Mouse (Mus musculus): ENCODE results near the gene Hsf2bp.

The Hsf2bp gene

GRCm38 (mm10) chr17:31941616-31942015 is 94.5 kb downstream of the Hsf2bp start:
- no peak for DNase-seq (ENCODE audit: extremely low read depth, insufficient read length, low spot score)

- DNase-seq (ENCODE audit: extremely low read depth, insufficient read length, low spot score), result no peak
These were observed 95.5 kb downstream of the Hsf2bp start for GRCm38 (mm10) chr17:31940607-31941006.

DNA sequence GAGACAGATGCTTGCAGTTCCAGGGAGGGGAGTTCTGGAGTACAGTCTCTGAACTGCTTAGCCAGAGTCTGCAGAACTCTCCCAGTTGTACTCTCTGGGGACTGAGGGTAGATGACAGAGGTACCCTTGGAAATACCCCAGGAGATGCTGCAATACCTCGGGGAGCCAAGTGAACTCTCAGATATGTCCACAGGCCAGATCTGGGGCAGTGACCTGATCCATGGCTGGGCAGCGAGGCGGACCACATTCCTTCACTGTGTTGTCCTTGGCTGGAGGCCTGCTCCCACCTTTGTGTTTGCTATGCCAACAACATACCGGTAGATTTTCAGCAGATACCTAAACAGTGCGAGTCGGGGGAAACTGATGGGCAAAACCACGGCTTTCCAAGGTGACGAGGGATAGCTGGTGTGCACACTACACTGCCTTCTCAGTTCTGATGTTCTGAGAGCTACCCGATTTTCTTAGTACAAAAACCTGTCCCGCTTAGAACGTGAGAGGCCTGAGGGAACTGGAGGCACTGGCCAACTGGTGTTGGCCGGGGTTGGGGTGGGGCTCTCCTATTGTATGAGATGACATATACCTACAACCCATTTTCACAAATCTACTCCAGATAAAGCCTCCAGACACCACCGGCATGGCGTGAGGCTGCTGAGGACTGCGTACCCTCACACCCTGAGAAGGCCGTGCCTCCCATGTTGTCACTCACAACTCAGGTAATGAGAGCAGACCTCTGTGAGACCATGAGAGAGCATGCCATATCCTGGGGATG is 96.7 kb downstream of the Hsf2bp start:
- peak; percentile 41 for DNase-seq (ENCODE audit: extremely low read depth, insufficient read length, low spot score)

DNA sequence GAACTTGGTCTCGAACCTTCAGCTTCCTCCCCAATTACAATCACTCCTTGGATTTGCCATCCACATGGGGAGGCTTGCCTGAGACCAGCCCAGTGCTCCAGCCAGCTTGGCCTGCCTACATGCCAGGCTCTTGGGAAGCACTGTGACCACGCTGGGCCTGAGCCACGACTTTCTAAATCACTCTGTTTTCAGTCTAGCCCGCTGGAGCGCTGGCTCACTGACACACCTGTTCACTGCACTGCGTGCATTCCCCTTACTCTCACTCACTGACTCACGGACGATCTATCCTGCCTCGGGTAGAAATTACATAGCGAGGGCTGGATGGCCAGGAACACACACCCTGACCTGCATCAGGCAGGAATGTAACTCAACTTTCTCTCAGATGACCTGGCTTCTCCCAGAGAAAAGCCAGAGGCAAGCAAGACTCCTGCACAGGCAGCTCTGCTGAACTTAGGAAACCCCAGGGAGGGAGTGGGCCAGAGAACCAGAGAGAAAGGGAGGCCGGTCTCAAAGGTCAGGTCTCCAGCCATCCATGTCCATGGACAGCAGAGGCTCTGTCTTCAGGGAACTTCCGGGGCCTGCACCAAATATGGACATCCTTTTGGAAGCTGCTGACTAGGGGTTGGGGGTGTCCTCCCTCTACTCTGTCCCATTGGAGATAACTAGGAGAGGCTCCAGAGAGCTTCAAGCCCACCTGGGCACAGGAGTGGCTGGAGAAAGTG is 97.4 kb downstream of the Hsf2bp start:
- peak; percentile 35 for DNase-seq (ENCODE audit: extremely low read depth, insufficient read length, low spot score)

DNA sequence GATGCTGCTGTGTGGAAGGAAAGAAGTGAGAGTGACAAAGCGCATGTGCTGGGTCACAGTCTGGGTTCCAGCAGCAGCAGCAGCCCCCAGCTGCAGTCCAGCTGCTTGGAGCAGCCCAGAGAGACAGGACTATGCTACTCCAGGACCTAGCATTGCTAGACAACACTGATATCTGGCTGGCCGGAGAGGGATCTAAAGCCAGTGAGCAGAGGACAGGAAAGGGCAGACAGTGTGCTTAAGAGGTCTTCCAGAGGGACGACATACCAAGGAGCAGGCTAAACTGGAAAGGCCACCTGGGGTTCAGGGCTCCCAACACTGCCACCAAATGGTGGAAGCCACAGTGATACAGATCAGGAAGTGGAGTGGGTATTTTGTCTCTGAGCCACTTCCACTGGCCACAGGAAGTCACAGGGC is 99.0 kb downstream of the Hsf2bp start:
- no peak for DNase-seq (ENCODE audit: extremely low read depth, insufficient read length, low spot score)

DNA sequence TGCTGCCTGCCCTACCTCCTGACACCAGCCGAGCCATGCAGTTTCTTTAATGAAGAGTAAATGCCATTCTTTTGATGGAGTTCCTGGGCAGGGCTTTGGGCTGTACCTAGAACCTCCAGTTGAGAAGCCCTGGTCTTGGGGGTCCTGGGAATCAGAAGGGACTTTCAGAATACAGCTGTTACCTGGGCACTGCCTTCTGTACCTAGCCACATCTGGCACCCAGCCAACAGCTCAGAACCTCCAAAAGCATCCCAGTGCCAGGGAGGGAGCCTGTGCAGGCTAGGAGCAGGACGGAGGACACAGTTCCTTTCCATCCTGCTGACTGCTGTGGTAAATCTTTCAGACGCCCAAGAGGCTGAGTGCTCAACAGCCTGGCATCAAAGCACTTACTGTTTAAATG is 100.3 kb downstream of the Hsf2bp start:
- DNase-seq (ENCODE audit: extremely low read depth, insufficient read length, low spot score), result no peak

DNA sequence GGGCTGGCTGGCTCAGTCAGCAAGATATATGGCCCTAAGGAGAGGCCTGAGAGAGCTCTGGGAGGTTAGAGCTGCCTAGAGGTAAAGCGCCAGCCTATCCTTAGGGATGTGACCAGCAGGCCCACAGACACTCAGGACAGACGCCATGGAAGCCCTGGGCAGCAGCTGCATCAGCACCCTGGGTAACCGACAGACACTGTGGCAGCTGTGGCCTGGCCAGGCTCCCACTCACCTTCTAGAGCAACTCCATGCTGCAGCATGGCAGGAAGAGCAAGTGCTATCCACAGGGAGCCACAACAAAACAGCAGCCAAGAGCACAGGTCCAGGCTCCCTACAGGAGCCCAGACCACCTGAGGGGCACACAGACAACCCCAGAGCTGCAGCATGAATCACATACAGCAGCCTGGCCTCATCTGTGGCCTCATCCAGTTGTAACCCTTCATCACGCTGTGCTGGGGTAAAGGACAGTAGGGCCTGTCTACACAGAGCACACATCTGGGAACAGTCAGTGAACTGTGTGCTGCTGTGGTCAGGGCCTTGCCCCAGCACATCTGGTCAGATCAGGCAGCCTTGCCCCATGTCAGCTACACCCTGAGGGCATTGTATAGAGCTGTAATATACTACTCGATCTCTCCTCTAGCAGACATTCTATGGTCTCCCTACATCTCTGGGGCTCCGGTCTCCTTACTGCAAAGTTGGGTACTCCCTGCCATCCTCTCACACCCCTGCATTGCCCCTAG is 100.9 kb downstream of the Hsf2bp start:
- DNase-seq (ENCODE audit: extremely low read depth, insufficient read length, low spot score), result no peak

DNA sequence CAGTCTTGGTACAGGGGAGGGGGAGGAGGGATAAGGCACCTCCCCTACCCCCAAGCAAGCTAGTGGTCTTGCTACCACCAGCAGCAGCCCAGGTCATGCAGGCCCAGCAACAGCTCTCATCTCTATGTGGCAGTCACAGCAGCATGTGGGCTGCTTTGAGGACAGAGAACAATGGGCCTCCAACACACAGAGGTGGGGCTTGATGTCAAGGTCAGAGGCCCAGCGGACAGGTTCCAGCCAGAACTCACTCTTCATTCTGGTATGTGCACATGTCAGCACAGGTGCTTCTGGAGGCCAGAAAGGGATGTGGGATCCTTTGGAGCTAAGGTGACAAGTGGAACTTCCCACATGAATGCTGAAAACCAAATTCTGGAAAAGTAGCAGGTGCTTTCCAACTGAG is 102.2 kb downstream of the Hsf2bp start:
- no peak for DNase-seq (ENCODE audit: extremely low read depth, insufficient read length, low spot score)

DNA sequence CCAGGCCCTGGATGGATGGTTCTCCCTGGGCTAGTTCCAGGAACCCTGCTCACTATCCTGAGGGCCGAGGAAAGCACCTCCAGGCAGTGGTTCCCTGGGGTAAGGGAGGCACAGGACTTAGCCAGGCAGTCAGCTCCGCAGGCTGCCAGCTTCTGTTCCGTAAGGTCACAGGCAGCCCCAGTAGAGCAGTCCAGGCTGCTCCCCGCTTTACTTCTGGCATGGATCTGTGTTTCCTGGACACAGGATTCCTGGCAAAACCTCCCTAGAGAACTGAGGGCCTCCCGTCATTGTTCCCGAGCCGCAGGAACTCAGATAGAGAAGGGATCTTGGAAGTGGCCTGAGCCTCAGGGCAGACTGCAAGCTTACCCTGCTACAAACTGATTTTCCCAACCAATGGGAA is 104.7 kb downstream of the Hsf2bp start:
- no peak for DNase-seq (ENCODE audit: extremely low read depth, insufficient read length, low spot score)

- no peak for DNase-seq (ENCODE audit: extremely low read depth, insufficient read length, low spot score)
These were observed 106.1 kb downstream of the Hsf2bp start for GRCm38 (mm10) chr17:31929844-31930715.

DNA sequence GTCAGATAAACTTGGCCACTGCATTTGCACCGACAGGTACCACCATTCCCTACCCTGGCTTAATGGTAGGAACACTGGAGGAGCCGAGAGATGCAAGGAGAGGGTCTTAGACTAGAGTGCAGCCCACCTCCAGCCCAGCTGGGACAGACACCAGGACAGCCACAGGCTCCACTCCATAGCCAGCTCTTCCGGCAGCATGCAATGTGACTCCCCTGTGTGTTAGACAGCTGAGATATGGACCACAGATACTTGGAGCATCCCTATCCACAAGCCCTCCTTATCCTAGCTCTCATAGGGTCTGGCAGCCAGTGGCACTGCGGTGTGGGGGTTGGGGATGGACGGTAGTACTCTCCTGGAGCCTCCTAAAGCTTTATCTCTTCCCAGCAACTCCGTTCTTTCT is 107.1 kb downstream of the Hsf2bp start:
- no peak for DNase-seq (ENCODE audit: extremely low read depth, insufficient read length, low spot score)

GRCm38 (mm10) chr17:31927895-31928626 is 108.1 kb downstream of the Hsf2bp start:
- DNase-seq (ENCODE audit: extremely low read depth, insufficient read length, low spot score), result no peak

GRCm38 (mm10) chr17:31924229-31924628 is 111.9 kb downstream of the Hsf2bp start:
- DNase-seq (ENCODE audit: extremely low read depth, insufficient read length, low spot score), result no peak

- no peak for DNase-seq (ENCODE audit: extremely low read depth, insufficient read length, low spot score)
These were observed 112.7 kb downstream of the Hsf2bp start for GRCm38 (mm10) chr17:31923310-31923970.

- no peak for DNase-seq (ENCODE audit: extremely low read depth, insufficient read length, low spot score)
These were observed 115.5 kb downstream of the Hsf2bp start for GRCm38 (mm10) chr17:31920589-31921190.

DNA sequence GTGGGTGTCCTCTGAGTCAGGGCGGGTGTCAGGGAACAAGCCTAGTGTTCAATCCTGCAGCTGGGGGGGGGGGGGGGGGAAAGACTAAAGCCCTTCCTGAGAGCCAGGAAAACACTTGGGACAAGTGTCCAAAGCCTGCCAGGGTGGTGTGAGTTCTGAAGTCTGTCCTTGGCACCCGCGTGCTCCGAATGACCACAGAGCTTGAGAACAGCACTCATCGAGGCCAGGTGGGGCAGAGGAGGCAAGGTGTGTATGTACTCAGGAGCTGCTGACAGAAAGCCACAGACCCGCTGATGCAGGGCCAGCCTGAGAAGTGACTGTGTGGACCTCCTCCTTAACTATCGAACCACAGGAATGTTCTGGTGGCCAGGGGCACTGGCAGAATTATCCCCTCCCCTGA is 116.5 kb downstream of the Hsf2bp start:
- DNase-seq (ENCODE audit: extremely low read depth, insufficient read length, low spot score), result no peak

DNA sequence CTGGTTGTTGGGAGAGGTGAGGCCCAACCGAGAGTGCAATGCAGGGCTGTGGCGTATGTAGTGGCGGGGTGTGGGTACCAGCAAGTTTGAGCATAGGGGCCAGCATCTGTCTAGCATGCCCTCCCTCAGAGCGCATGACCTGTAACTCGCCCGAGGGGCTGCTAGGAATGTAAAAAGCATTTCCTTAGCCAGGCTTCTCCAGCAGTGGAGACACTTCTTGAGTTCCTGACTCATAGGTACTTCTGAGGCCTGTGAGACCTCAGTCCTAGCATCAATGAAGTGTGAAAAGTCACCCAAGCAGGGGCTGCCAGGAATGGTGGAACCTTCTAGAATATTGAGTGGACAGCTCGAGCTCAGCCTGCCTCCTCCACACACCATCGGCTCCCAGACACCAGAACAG is 117.8 kb downstream of the Hsf2bp start:
- DNase-seq (ENCODE audit: extremely low read depth, insufficient read length, low spot score), result no peak

- peak; percentile 85 for DNase-seq (ENCODE audit: extremely low read depth, insufficient read length, low spot score)
These were observed 119.7 kb downstream of the Hsf2bp start for GRCm38 (mm10) chr17:31916461-31916775.
